Mouse (Mus musculus) cerebellum, adult 9-10 months (tissue): ENCODE measurements around the gene Hist1h4h.
"Not testable (repeated sequence)": the region's sequence is repeated elsewhere in the genome, so short reads cannot be mapped to it uniquely, and the experiment has no call there.

Experiments
- DNase-seq: peaks from one replicate; pipeline ENCODE4 v3.0.0; 2022

Gene Hist1h4h

GRCm38 (mm10) chr13:23555839-23556416 is 25.1 kb downstream of the Hist1h4h start:
- peak; percentile 94 for DNase-seq

DNA sequence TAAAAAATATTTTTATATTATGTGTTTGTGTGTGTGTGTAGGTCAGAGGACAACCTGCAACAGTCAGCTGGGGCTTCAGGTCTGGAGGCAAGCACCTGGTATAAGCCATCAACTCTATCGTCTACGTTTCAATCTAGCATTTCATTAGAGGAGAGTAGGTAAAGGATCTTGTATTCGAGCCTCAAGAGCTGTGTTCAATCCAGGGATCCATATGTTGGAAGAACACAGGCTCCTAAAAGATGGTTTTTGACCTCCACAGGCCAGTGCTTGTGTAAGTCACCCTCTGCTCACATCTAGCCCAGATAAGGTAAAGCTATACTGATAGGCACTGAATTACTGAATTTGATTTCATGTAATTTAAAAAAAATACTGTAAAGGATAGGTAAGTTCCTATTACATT is 26.1 kb downstream of the Hist1h4h start:
- peak; percentile 29 for DNase-seq

GRCm38 (mm10) chr13:23560699-23561098 is 29.8 kb downstream of the Hist1h4h start:
- not testable (repeated sequence) for DNase-seq

DNA sequence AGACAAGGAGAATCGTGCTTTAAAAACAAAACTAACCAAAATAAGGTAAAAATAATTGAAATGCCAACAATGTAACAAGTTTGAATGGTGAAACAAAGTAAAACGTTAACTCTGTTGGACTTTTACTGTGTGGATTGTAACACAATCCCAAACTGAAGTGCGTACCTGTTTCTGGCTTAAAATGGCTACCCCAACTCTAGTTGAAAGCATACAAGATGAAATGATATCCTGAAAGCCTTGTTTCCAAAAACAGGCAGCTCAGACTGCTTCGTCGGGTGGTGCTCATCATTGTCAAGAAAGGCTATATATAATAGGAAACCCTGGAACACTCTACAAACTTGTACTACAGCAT is 30.7 kb downstream of the Hist1h4h start:
- DNase-seq: not testable (repeated sequence)

- DNase-seq: peak; percentile 96
These were observed 31.2 kb downstream of the Hist1h4h start, which contains the start of gene Hist1h3e for GRCm38 (mm10) chr13:23561883-23562659. Gene Hist1h3e, minus strand, starts transcription at chr13:23562369.

- DNase-seq: peak; percentile 80
These were observed 32.0 kb downstream of the Hist1h4h start for GRCm38 (mm10) chr13:23562699-23563462.

- DNase-seq: no peak
These were observed 33.6 kb downstream of the Hist1h4h start for GRCm38 (mm10) chr13:23564482-23564881.

DNA sequence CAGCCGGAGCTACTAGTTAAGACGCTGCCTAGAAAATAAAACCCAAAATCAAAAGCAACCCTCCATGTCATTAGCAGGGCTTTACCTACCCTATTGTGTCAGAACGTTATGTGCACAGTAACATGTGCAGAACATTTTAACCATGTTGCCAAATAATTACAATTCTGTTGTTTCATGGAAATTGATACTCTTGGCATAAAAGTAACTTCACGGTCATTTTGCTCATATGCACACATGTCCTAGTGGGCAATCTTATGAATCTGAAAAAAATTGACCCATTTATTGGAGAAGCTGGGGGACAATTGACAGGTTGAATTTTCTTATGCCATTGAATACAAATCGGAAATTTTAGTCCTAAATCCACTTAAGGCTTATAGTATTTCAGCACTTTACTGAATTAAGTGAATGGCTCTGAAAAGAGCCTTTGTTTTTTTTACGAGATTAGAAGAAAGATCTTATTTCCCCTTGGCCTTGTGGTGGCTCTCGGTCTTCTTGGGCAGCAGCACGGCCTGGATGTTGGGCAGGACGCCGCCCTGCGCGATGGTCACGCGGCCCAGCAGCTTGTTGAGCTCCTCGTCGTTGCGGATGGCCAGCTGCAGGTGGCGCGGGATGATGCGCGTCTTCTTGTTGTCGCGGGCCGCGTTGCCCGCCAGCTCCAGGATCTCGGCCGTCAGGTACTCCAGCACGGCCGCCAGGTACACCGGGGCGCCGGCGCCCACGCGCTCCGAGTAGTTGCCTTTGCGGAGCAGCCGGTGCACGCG is 39.6 kb downstream of the Hist1h4h start:
- DNase-seq: not testable (repeated sequence)

DNA sequence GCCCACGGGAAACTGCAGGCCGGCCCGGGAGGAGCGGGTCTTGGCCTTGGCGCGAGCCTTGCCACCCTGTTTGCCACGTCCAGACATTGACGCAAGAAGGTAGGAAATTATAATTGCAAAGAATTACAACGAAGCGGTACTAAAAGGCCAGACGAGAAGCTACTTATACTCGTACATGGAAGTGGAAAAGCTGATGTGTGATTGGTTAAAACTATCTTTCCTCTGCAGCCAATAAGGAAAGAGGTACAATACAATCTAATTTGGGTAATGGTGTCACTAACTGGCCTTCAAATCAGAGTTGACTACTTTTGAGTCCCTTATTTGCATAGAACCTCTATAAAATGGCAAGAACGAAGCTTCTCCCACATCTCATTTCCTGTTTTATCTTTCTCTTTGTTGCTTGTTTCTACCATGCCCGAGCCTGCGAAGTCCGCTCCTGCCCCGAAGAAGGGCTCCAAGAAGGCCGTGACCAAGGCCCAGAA is 40.2 kb downstream of the Hist1h4h start, which contains the start of the genes Hist1h2ae and Hist1h2bg:
TSS of gene Hist1h2ae (minus strand) at position 199 of the 482 bp plus-strand sequence.
TSS of gene Hist1h2bg (plus strand) at position 375 of the 482 bp plus-strand sequence.
- peak; percentile 87 for DNase-seq

DNA sequence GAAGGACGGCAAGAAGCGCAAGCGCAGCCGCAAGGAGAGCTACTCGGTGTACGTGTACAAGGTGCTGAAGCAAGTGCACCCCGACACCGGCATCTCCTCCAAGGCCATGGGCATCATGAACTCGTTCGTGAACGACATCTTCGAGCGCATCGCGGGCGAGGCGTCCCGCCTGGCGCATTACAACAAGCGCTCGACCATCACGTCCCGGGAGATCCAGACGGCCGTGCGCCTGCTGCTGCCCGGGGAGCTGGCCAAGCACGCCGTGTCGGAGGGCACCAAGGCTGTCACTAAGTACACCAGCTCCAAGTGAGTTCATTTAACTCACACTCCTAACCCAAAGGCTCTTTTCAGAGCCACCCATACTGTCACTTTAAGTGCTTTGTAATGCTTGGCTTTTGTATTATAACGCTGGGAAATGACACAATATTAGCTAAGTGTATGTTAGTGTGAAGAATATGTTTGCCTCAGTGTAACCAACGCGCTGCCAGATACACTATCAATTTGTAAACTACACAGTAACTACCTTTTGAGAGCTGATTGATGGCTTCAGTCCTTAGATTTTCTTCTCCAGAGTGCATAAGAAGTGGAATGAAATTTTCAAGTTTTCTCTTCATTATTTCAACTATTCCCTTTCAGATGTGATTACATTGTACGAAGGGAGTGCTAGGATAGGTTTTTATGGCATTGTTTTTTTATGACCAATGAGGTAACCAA is 40.8 kb downstream of the Hist1h4h start:
- DNase-seq: not testable (repeated sequence)

GRCm38 (mm10) chr13:23572218-23573033 is 41.6 kb downstream of the Hist1h4h start:
- DNase-seq: no peak

GRCm38 (mm10) chr13:23573034-23573897 is 42.4 kb downstream of the Hist1h4h start:
- not testable (repeated sequence) for DNase-seq

GRCm38 (mm10) chr13:23573898-23574524 is 43.2 kb downstream of the Hist1h4h start, which contains the start of the genes Hist1h2bf and Hist1h2ad:
Gene Hist1h2bf, minus strand, starts transcription at chr13:23574196.
Gene Hist1h2ad, plus strand, starts transcription at chr13:23574381.
- DNase-seq: peak; percentile 89

- DNase-seq: not testable (repeated sequence)
These were observed 43.8 kb downstream of the Hist1h4h start for GRCm38 (mm10) chr13:23574546-23575170.

DNA sequence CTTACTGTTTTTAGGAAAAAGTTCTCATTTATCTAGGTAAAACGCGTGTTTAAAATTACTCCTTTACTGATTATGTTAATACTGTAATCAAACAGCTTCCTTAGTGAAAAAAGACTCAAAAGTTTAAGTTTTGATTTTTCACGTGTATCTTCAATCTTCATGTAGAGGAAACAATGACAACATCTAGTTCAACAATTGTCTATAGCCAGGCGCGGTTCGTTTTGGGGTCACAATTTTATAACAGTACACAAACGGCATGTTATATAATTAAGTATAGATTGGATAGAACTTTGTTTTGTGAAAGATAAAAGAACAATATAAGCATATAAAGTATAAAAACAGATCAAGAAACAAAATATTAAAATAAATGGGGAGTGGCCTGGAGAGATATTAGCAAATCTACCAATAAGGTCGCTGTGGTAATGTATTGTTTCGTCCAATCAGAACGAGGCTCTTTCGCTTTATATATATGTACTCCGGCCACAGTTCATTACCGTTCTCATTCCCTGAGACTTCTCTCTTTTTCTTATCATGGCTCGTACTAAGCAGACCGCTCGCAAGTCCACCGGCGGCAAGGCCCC is 44.5 kb downstream of the Hist1h4h start, which contains the start of gene Hist1h3d:
TSS of gene Hist1h3d (plus strand) at position 493 of the 581 bp plus-strand sequence.
- peak; percentile 53 for DNase-seq

DNA sequence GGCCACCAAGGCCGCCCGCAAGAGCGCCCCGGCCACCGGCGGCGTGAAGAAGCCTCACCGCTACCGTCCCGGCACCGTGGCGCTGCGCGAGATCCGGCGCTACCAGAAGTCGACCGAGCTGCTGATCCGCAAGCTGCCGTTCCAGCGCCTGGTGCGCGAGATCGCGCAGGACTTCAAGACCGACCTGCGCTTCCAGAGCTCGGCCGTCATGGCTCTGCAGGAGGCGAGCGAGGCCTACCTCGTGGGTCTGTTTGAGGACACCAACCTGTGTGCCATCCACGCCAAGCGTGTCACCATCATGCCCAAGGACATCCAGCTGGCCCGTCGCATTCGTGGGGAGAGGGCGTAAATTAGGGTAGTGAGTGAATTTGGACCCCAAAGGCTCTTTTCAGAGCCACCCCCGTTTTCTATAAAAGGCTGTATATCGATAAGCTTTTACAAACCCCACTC is 45.0 kb downstream of the Hist1h4h start:
- not testable (repeated sequence) for DNase-seq

GRCm38 (mm10) chr13:23576351-23576881 is 45.6 kb downstream of the Hist1h4h start:
- DNase-seq: no peak
